Mouse (Mus musculus) spleen, adult 2 months (tissue): Measurements from ENCODE around the gene Hjurp.

Experiments
- CTCF ChIP-seq: fragments of 200-500 bp; IDR thresholded peaks from 2 replicates; pipeline ENCODE4 v1.5.1; 2011; ENCODE audit warnings: mild to moderate bottlenecking, inconsistent platforms; ENCODE audit not compliant: insufficient read depth, insufficient read length, insufficient replicate concordance; ENCODE audit errors: extremely low read depth
- POLR2A ChIP-seq: fragments of 200-500 bp; IDR thresholded peaks from 2 replicates; pipeline ENCODE4 v1.6.1; 2011; ENCODE audit warnings: low read depth, low read length, inconsistent platforms

- no peak for TF ChIP-seq CTCF
- TF ChIP-seq POLR2A: no peak
Measured at GRCm38 (mm10) chr1:88227482-88227881, 50.0 kb downstream of the Hjurp start.
